Mouse (Mus musculus): Measurements from ENCODE around the gene Lrrc63. TPM values are rescaled to one million over a fixed set of nuclear protein-coding genes. Genes with fewer than 3 reads are reported as not detected.
"Not testable (repeated sequence)": the region's sequence is repeated elsewhere in the genome, so short reads cannot be mapped to it uniquely, and the experiment has no call there.

The Lrrc63 gene
- polyA plus RNA-seq, 1 experiment from 2014 or later = not detected

- WGBS = 70% methylated on average over 2 of the region's 2 CpGs
- Histone ChIP-seq H3K4me2 (no peak overlapping the region), H3K36me3 (no peaks in the 10 kb centered on the region), H3K9me3 (replicated peaks) (no peaks in the 10 kb centered on the region), H3K9ac (no peak overlapping the region), H3K27me3 (no peaks in the 10 kb centered on the region), H3K4me3 (replicated peaks) (no peak overlapping the region), H3K4me1 (no peaks in the 10 kb centered on the region), H3K27ac (no peak overlapping the region)
- no peak for ATAC-seq (replicated peaks; ENCODE audit: low FRiP score)
Measured at GRCm38 (mm10) chr14:75165574-75166131, 35.0 kb upstream of the Lrrc63 start.

GRCm38 (mm10) chr14:75164345-75164744 is 33.7 kb upstream of the Lrrc63 start:
- H3K4me1 ChIP-seq = no peaks in the 10 kb centered on the region
- no peaks in the 10 kb centered on the region for H3K36me3 ChIP-seq
- H3K4me3 ChIP-seq (replicated peaks) = no peak overlapping the region
- H3K9me3 ChIP-seq (replicated peaks) = no peaks in the 10 kb centered on the region
- 90% methylated on average over 9 of the region's 9 CpGs for WGBS
- no peaks in the 10 kb centered on the region for H3K27me3 ChIP-seq
- no peak overlapping the region for H3K27ac ChIP-seq
- no peak overlapping the region for H3K4me2 ChIP-seq
- H3K9ac ChIP-seq = no peak overlapping the region
- ATAC-seq (replicated peaks; ENCODE audit: low FRiP score) = no peak

GRCm38 (mm10) chr14:75163866-75164265 is 33.2 kb upstream of the Lrrc63 start:
- no peaks in the 10 kb centered on the region for H3K4me1 ChIP-seq
- H3K9me3 ChIP-seq (replicated peaks) = no peaks in the 10 kb centered on the region
- no peaks in the 10 kb centered on the region for H3K36me3 ChIP-seq
- no peak overlapping the region for H3K9ac ChIP-seq
- no peak overlapping the region for H3K4me2 ChIP-seq
- no peak overlapping the region for H3K4me3 ChIP-seq (replicated peaks)
- H3K27ac ChIP-seq = no peak overlapping the region
- 90% methylated on average over 8 of the region's 8 CpGs for WGBS
- no peaks in the 10 kb centered on the region for H3K27me3 ChIP-seq
- ATAC-seq (replicated peaks; ENCODE audit: low FRiP score) = no peak

GRCm38 (mm10) chr14:75159375-75159774 is 28.7 kb upstream of the Lrrc63 start:
- Histone ChIP-seq H3K9ac (no peak overlapping the region), H3K27ac (no peak overlapping the region), H3K36me3 (no peaks in the 10 kb centered on the region), H3K27me3 (no peaks in the 10 kb centered on the region), H3K4me1 (no peaks in the 10 kb centered on the region), H3K4me2 (no peak overlapping the region), H3K9me3 (replicated peaks) (no peaks in the 10 kb centered on the region), H3K4me3 (replicated peaks) (no peak overlapping the region)
- ATAC-seq (replicated peaks; ENCODE audit: low FRiP score) = no peak
- WGBS = 87% methylated on average over 2 of the region's 2 CpGs

- Histone ChIP-seq H3K4me2 (no peak overlapping the region), H3K9ac (no peak overlapping the region), H3K36me3 (no peaks in the 10 kb centered on the region), H3K27ac (no peak overlapping the region), H3K27me3 (no peaks in the 10 kb centered on the region), H3K4me3 (replicated peaks) (no peak overlapping the region), H3K9me3 (replicated peaks) (no peaks in the 10 kb centered on the region), H3K4me1 (no peaks in the 10 kb centered on the region)
- no peak for ATAC-seq (replicated peaks; ENCODE audit: low FRiP score)
- WGBS = 83% methylated on average over 8 of the region's 8 CpGs
Measured at GRCm38 (mm10) chr14:75154481-75154880, 23.8 kb upstream of the Lrrc63 start.

GRCm38 (mm10) chr14:75151146-75151545 is 20.5 kb upstream of the Lrrc63 start:
- H3K9ac ChIP-seq = no peak overlapping the region
- no peaks in the 10 kb centered on the region for H3K36me3 ChIP-seq
- H3K4me1 ChIP-seq = no peaks in the 10 kb centered on the region
- H3K27me3 ChIP-seq = no peaks in the 10 kb centered on the region
- no peak for ATAC-seq (replicated peaks; ENCODE audit: low FRiP score)
- H3K27ac ChIP-seq = no peak overlapping the region
- no peak overlapping the region for H3K4me3 ChIP-seq (replicated peaks)
- H3K4me2 ChIP-seq = no peak overlapping the region
- no peaks in the 10 kb centered on the region for H3K9me3 ChIP-seq (replicated peaks)
- WGBS = 74% methylated on average over 3 of the region's 3 CpGs

DNA sequence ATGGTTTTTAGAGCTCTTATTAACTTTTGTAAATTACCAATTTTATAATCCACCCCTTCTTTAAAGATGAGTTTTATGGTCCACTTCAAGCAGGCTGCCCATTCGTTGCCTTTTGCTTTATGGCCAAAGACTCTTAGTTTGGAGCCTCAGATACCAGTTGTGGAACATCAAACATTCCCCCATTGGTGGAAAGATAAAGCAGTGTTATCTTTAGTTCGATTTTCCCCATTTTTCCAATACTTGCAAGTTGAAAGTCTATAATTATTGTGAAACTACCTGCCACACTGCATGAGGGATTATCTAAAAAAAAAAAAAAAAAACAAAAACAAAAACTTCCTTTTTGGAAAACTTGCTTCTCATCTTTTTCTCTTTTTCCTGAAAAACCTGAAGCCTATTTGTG is 20.0 kb upstream of the Lrrc63 start:
- Histone ChIP-seq H3K27me3 (no peaks in the 10 kb centered on the region), H3K9ac (no peak overlapping the region), H3K27ac (no peak overlapping the region), H3K36me3 (no peaks in the 10 kb centered on the region), H3K4me3 (replicated peaks) (no peak overlapping the region), H3K4me2 (no peak overlapping the region), H3K4me1 (no peaks in the 10 kb centered on the region), H3K9me3 (replicated peaks) (no peaks in the 10 kb centered on the region)
- ATAC-seq (replicated peaks; ENCODE audit: low FRiP score) = no peak
- WGBS = 56% methylated on average over 2 of the region's 2 CpGs

DNA sequence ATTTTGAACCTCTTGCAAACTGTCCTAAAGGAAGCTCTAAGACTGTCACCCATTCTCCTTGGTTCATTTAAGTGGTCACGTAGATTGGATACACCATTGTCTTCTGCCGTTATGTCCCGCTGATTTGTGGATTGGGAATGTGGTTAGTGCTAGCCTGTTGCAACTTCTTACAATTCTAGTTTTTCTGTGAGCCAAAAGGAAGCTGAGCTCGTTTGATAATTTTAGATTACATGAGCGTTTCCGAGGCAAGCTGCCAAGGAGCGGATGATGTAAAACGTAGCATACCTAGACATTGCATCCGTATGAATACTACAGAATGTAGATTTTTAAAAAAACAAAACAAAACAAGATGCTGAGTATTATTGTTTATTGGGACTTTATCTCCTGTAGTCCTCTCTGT is 17.5 kb upstream of the Lrrc63 start:
- ATAC-seq (replicated peaks; ENCODE audit: low FRiP score) = no peak
- H3K4me3 ChIP-seq (replicated peaks) = no peak overlapping the region
- H3K4me1 ChIP-seq = no peaks in the 10 kb centered on the region
- H3K27ac ChIP-seq = no peak overlapping the region
- H3K9ac ChIP-seq = no peak overlapping the region
- no peak overlapping the region for H3K4me2 ChIP-seq
- 78% methylated on average over 9 of the region's 9 CpGs for WGBS
- H3K36me3 ChIP-seq = no peaks in the 10 kb centered on the region
- H3K27me3 ChIP-seq = no peaks in the 10 kb centered on the region
- no peaks in the 10 kb centered on the region for H3K9me3 ChIP-seq (replicated peaks)

DNA sequence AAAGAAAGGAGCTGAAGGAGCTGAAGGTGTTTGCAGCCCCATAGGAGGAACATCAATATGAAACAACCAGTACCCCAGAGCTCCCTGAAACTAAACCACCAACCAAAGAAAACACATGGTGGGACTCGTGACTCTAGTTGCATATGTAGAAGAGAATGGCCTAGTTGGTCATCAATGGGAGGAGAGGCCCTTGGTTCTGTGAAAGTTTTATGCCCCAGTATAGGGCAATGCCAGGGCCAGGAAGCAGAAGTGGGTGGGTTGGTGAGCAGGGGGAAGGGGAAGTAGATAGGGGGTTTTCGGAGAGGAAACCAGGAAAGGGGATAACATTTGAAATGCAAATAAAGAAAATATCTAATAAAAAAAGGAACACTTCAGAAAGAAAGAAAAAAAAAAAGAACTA is 17.0 kb upstream of the Lrrc63 start:
- WGBS = 85% methylated on average over 2 of the region's 2 CpGs

DNA sequence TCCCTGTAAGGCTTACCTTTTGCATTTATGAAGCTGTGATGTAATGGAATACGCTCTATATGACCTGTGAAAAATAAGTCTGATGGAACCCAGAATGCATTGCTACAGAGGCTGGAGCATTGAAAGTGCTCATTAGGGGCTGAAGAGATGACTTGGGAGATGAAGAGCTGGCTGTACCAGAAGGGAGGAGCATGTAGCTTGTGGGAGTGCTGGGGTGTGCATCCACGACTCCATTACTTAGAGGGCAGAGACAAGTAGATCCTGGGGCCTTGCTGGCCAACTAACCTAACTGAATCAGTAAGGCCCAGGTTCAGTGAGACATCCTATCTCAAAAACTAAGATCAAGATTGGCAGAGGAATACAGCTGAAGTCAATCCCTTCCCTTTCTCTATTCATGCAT is 8.5 kb upstream of the Lrrc63 start:
- Histone ChIP-seq H3K9me3 (replicated peaks) (no peaks in the 10 kb centered on the region), H3K27ac (no peak overlapping the region), H3K36me3 (no peaks in the 10 kb centered on the region), H3K4me3 (replicated peaks) (no peak overlapping the region), H3K4me1 (no peaks in the 10 kb centered on the region), H3K27me3 (no peaks in the 10 kb centered on the region), H3K9ac (no peak overlapping the region), H3K4me2 (no peak overlapping the region)
- WGBS = 73% methylated on average over 2 of the region's 2 CpGs
- ATAC-seq (replicated peaks; ENCODE audit: low FRiP score) = no peak

More for the DNA sequence above, 17.0 kb upstream of the Lrrc63 start:
- H3K4me1 ChIP-seq; H3K4me3 ChIP-seq (replicated peaks); H3K9ac ChIP-seq; H3K9me3 ChIP-seq (replicated peaks); ATAC-seq (replicated peaks; ENCODE audit: low FRiP score); H3K27ac ChIP-seq; H3K4me2 ChIP-seq; H3K27me3 ChIP-seq; H3K36me3 ChIP-seq: not testable (repeated sequence)

GRCm38 (mm10) chr14:75138503-75138902 is 7.8 kb upstream of the Lrrc63 start:
- no peak overlapping the region for H3K4me2 ChIP-seq
- H3K9ac ChIP-seq = no peak overlapping the region
- no peaks in the 10 kb centered on the region for H3K4me1 ChIP-seq
- WGBS = 82% methylated on average over 10 of the region's 10 CpGs
- no peaks in the 10 kb centered on the region for H3K9me3 ChIP-seq (replicated peaks)
- peak; percentile 86 for ATAC-seq (replicated peaks; ENCODE audit: low FRiP score)
- no peak overlapping the region for H3K27ac ChIP-seq
- no peak overlapping the region for H3K4me3 ChIP-seq (replicated peaks)
- H3K36me3 ChIP-seq = no peaks in the 10 kb centered on the region
- no peaks in the 10 kb centered on the region for H3K27me3 ChIP-seq

GRCm38 (mm10) chr14:75136119-75136966 is 5.7 kb upstream of the Lrrc63 start:
- Histone ChIP-seq H3K27me3 (peaks cover 12% of the 10 kb centered on the region), H3K9me3 (replicated peaks) (no peaks in the 10 kb centered on the region), H3K4me2 (peak overlapping the region; percentile 43), H3K4me1 (peaks cover 2% of the 10 kb centered on the region), H3K9ac (no peak overlapping the region), H3K4me3 (replicated peaks) (peak overlapping the region; percentile 20), H3K36me3 (no peaks in the 10 kb centered on the region), H3K27ac (0 out of 2 replicates have a peak overlapping the region, but pooled peaks have one; percentile 32)
- no peak for ATAC-seq (replicated peaks; ENCODE audit: low FRiP score)
- 71% methylated on average over 25 of the region's 25 CpGs for WGBS

All from kidney, embryonic 15.5 days (tissue).